Mouse (Mus musculus): ENCODE measurements around the gene Tmem86b. TPM values are rescaled to one million over a fixed set of nuclear protein-coding genes. Genes with fewer than 3 reads are reported as not detected.
"Not testable (repeated sequence)": the region's sequence is repeated elsewhere in the genome, so short reads cannot be mapped to it uniquely, and the experiment has no call there.

Tmem86b gene
- polyA plus RNA-seq, 1 experiment from 2014 or later: 1.4 TPM

- H3K36me3 ChIP-seq (ENCODE audit: control insufficient read depth, insufficient read depth, low read length); H3K9me3 ChIP-seq (ENCODE audit: control insufficient read depth, low read depth, low read length); H3K9ac ChIP-seq (replicated peaks; ENCODE audit: low read depth, low read length); H3K27ac ChIP-seq (ENCODE audit: low read length); H3K4me2 ChIP-seq (replicated peaks; ENCODE audit: low read depth, low read length); ATAC-seq (ENCODE audit: insufficient number of reproducible peaks, insufficient read depth, low FRiP score, low read depth); H3K4me3 ChIP-seq (ENCODE audit: low read depth, low read length); H3K27me3 ChIP-seq (ENCODE audit: control insufficient read depth, insufficient read depth, low read length); H3K4me1 ChIP-seq (ENCODE audit: control insufficient read depth, insufficient read depth, low read length): not testable (repeated sequence)
- 68% methylated on average over 4 of the region's 4 CpGs for WGBS
Measured at GRCm38 (mm10) chr7:4597046-4597445, 34.2 kb downstream of the Tmem86b start.

DNA sequence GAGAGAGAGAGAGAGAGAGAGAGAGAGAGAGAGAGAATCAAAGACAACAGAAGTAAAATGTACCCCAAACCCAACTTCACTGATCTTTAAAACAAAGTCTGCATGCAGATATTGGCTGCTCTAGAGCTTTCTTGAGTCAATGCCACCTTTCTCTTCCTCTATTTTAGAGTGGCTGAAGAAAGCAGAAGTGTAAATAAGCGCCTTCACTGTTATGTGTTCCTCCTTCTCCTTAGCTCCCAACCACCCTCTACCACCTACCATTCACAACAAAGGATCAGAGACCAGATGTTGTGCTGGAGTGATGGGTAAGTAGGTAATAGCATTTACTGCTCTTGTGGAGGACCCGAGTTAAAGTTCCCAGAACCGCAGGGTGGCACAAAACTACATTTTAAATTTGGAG, 49.7 kb downstream of the Tmem86b start:
- H3K36me3 ChIP-seq (ENCODE audit: control insufficient read depth, insufficient read depth, low read length); H3K4me2 ChIP-seq (replicated peaks; ENCODE audit: low read depth, low read length); H3K4me1 ChIP-seq (ENCODE audit: control insufficient read depth, insufficient read depth, low read length); H3K27ac ChIP-seq (ENCODE audit: low read length); H3K9ac ChIP-seq (replicated peaks; ENCODE audit: low read depth, low read length); H3K4me3 ChIP-seq (ENCODE audit: low read depth, low read length); H3K27me3 ChIP-seq (ENCODE audit: control insufficient read depth, insufficient read depth, low read length); H3K9me3 ChIP-seq (ENCODE audit: control insufficient read depth, low read depth, low read length); ATAC-seq (ENCODE audit: insufficient number of reproducible peaks, insufficient read depth, low FRiP score, low read depth): not testable (repeated sequence)
- 77% methylated on average over 3 of the region's 3 CpGs for WGBS

Small RNA genes within 50 kb of the gene (microRNA-seq; reads per million reads assigned to microRNA genes)
- gene Gm23577: not detected

Other genes starting within 250 kb of the Tmem86b start
- 0.27 and 0.36 TPM in 2 replicates for gene Gp6, start 233.7 kb downstream of the Tmem86b start, polyA plus RNA-seq (2014; fragmentation: Nextera tagmentation; extraction: Ambion mirVana)
- gene Rdh13, start 185.8 kb downstream of the Tmem86b start, polyA plus RNA-seq (2014; fragmentation: Nextera tagmentation; extraction: Ambion mirVana): 31.9 and 34.6 TPM in 2 replicates
- 5.0 and 7.9 TPM in 2 replicates for gene Eps8l1, start 170.7 kb downstream of the Tmem86b start, polyA plus RNA-seq (2014; fragmentation: Nextera tagmentation; extraction: Ambion mirVana)
- gene Ppp1r12c, start 129.7 kb downstream of the Tmem86b start, polyA plus RNA-seq (2014; fragmentation: Nextera tagmentation; extraction: Ambion mirVana): 47.2 and 61.0 TPM in 2 replicates
- 31.9 and 33.5 TPM in 2 replicates for gene Tnnt1, start 115.0 kb downstream of the Tmem86b start, polyA plus RNA-seq (2014; fragmentation: Nextera tagmentation; extraction: Ambion mirVana)
- 2.9 and 3.3 TPM in 2 replicates for gene Tnni3, start 107.2 kb downstream of the Tmem86b start, polyA plus RNA-seq (2014; fragmentation: Nextera tagmentation; extraction: Ambion mirVana)
- gene Dnaaf3, start 99.0 kb downstream of the Tmem86b start, polyA plus RNA-seq (2014; fragmentation: Nextera tagmentation; extraction: Ambion mirVana): 0.62 and 0.67 TPM in 2 replicates
- 8.1 and 10.0 TPM in 2 replicates for gene Syt5, start 83.9 kb downstream of the Tmem86b start, polyA plus RNA-seq (2014; fragmentation: Nextera tagmentation; extraction: Ambion mirVana)
- not detected in 2 replicates for gene Ptprh, start 27.4 kb downstream of the Tmem86b start, polyA plus RNA-seq (2014; fragmentation: Nextera tagmentation; extraction: Ambion mirVana)
- 10.2 and 11.7 TPM in 2 replicates for gene Ppp6r1, start 27.6 kb upstream of the Tmem86b start, polyA plus RNA-seq (2014; fragmentation: Nextera tagmentation; extraction: Ambion mirVana)
- 84.8 and 94.2 TPM in 2 replicates for gene Hspbp1, start 53.6 kb upstream of the Tmem86b start, polyA plus RNA-seq (2014; fragmentation: Nextera tagmentation; extraction: Ambion mirVana)
- gene Brsk1, start 59.2 kb upstream of the Tmem86b start, polyA plus RNA-seq (2014; fragmentation: Nextera tagmentation; extraction: Ambion mirVana): 2.3 and 4.0 TPM in 2 replicates
- 0.36 and 0.78 TPM in 2 replicates for gene Tmem150b, start 93.8 kb upstream of the Tmem86b start, polyA plus RNA-seq (2014; fragmentation: Nextera tagmentation; extraction: Ambion mirVana)
- 59.2 and 59.4 TPM in 2 replicates for gene Kmt5c, start 108.7 kb upstream of the Tmem86b start, polyA plus RNA-seq (2014; fragmentation: Nextera tagmentation; extraction: Ambion mirVana)
- gene Cox6b2, start 121.7 kb upstream of the Tmem86b start, polyA plus RNA-seq (2014; fragmentation: Nextera tagmentation; extraction: Ambion mirVana): 72.0 and 85.2 TPM in 2 replicates
- gene Fam71e2, start 139.9 kb upstream of the Tmem86b start, polyA plus RNA-seq (2014; fragmentation: Nextera tagmentation; extraction: Ambion mirVana): not detected in 2 replicates
- gene Il11, start 151.4 kb upstream of the Tmem86b start, polyA plus RNA-seq (2014; fragmentation: Nextera tagmentation; extraction: Ambion mirVana): 0.17 and 0.27 TPM in 2 replicates
- gene Tmem190, start 151.5 kb upstream of the Tmem86b start, polyA plus RNA-seq (2014; fragmentation: Nextera tagmentation; extraction: Ambion mirVana): 0.55 TPM in 1 of 2 replicates, not detected in the other
- 8.7 and 10.6 TPM in 2 replicates for gene Tmem238, start 158.2 kb upstream of the Tmem86b start, polyA plus RNA-seq (2014; fragmentation: Nextera tagmentation; extraction: Ambion mirVana)
- 301 and 312 TPM in 2 replicates for gene Rpl28, start 161.5 kb upstream of the Tmem86b start, polyA plus RNA-seq (2014; fragmentation: Nextera tagmentation; extraction: Ambion mirVana)
- gene Ube2s, start 181.2 kb upstream of the Tmem86b start, polyA plus RNA-seq (2014; fragmentation: Nextera tagmentation; extraction: Ambion mirVana): 318 and 349 TPM in 2 replicates
- gene Shisa7, start 213.3 kb upstream of the Tmem86b start, polyA plus RNA-seq (2014; fragmentation: Nextera tagmentation; extraction: Ambion mirVana): 0.70 and 1.0 TPM in 2 replicates
- 7.0 and 7.8 TPM in 2 replicates for gene Isoc2b, start 238.8 kb upstream of the Tmem86b start, polyA plus RNA-seq (2014; fragmentation: Nextera tagmentation; extraction: Ambion mirVana)
- gene Isoc2a, start 245.7 kb upstream of the Tmem86b start, polyA plus RNA-seq (2014; fragmentation: Nextera tagmentation; extraction: Ambion mirVana): 0.94 and 0.98 TPM in 2 replicates